Mouse (Mus musculus): ENCODE data around the gene Aldh3b2. TPM values are rescaled to one million over a fixed set of nuclear protein-coding genes. Genes with fewer than 3 reads are reported as not detected.

Gene Aldh3b2
- total and polyA plus RNA-seq, 2 experiments: 0.48 TPM; not detected in 1

GRCm38 (mm10) chr19:4005971-4006370 lies 33.8 kb downstream of the Aldh3b2 start:
- H3K4me1 ChIP-seq (ENCODE audit: control insufficient read depth, insufficient read depth, low read length): peaks cover 5% of the 10 kb centered on the region
- H3K27ac ChIP-seq (replicated peaks; ENCODE audit: insufficient read depth, low read depth, low read length): no peak overlapping the region
- peaks cover 17% of the 10 kb centered on the region; the same call in 1 of the 2 replicates for H3K36me3 ChIP-seq (ENCODE audit: control insufficient read depth, insufficient read depth, low read length)
- no peaks in the 10 kb centered on the region for H3K27me3 ChIP-seq (ENCODE audit: control insufficient read depth, insufficient read depth, low read length)
- no peak overlapping the region for H3K9ac ChIP-seq (ENCODE audit: low read depth, low read length)
- H3K4me3 ChIP-seq (ENCODE audit: insufficient read depth, low read depth, low read length): no peak overlapping the region
- 96% methylated on average over 8 of the region's 8 CpGs for WGBS
- no peaks in the 10 kb centered on the region for H3K79me2 ChIP-seq (ENCODE audit: control insufficient read depth, insufficient read depth, low read length)
- TF ChIP-seq POLR2A (IDR thresholded peaks at IDR 0.05; ENCODE audit: extremely low read depth, insufficient read depth, low read length) (no peak), CTCF (IDR thresholded peaks at IDR 0.05; ENCODE audit: low read depth, low read length) (no peak)
- DNase-seq (ENCODE audit: extremely low read depth, low read depth, low spot score): no peak

- peaks cover 9% of the 10 kb centered on the region for H3K4me1 ChIP-seq (ENCODE audit: control insufficient read depth, insufficient read depth, low read length)
- H3K27ac ChIP-seq (replicated peaks; ENCODE audit: insufficient read depth, low read depth, low read length): no peak overlapping the region
- no peak overlapping the region for H3K4me3 ChIP-seq (ENCODE audit: insufficient read depth, low read depth, low read length)
- 95% methylated on average over 5 of the region's 5 CpGs for WGBS
- no peak for DNase-seq (ENCODE audit: extremely low read depth, low read depth, low spot score)
- TF ChIP-seq CTCF (IDR thresholded peaks at IDR 0.05; ENCODE audit: low read depth, low read length): no peak
- TF ChIP-seq POLR2A (IDR thresholded peaks at IDR 0.05; ENCODE audit: extremely low read depth, insufficient read depth, low read length): no peak
- no peak overlapping the region for H3K9ac ChIP-seq (ENCODE audit: low read depth, low read length)
- H3K27me3 ChIP-seq (ENCODE audit: control insufficient read depth, insufficient read depth, low read length): no peaks in the 10 kb centered on the region
- H3K79me2 ChIP-seq (ENCODE audit: control insufficient read depth, insufficient read depth, low read length): no peaks in the 10 kb centered on the region; the same call in 1 of the 2 replicates
- peaks cover 17% of the 10 kb centered on the region; the same call in 1 of the 2 replicates for H3K36me3 ChIP-seq (ENCODE audit: control insufficient read depth, insufficient read depth, low read length)
Observed at GRCm38 (mm10) chr19:4011086-4011485, 39.0 kb downstream of the Aldh3b2 start.

- WGBS: under 1% methylated on average over 45 of the region's 45 CpGs
- peak within 1 kb of the TSS; percentile 94 for H3K4me3 ChIP-seq (ENCODE audit: insufficient read depth, low read depth, low read length)
- peak within 1 kb of the TSS; percentile 91 for H3K9ac ChIP-seq (ENCODE audit: low read depth, low read length)
- H3K27ac ChIP-seq (replicated peaks; ENCODE audit: insufficient read depth, low read depth, low read length): peak within 1 kb of the TSS; percentile 78
- peak; percentile 99 for DNase-seq (ENCODE audit: extremely low read depth, low read depth, low spot score)
- no peaks in the 10 kb centered on the region for H3K27me3 ChIP-seq (ENCODE audit: control insufficient read depth, insufficient read depth, low read length)
- peaks cover 13% of the 10 kb centered on the region; the same call in 1 of the 2 replicates for H3K36me3 ChIP-seq (ENCODE audit: control insufficient read depth, insufficient read depth, low read length)
- H3K4me1 ChIP-seq (ENCODE audit: control insufficient read depth, insufficient read depth, low read length): peaks cover 9% of the 10 kb centered on the region
- H3K79me2 ChIP-seq (ENCODE audit: control insufficient read depth, insufficient read depth, low read length): no peaks in the 10 kb centered on the region; the same call in 1 of the 2 replicates
- peak; percentile 63 for TF ChIP-seq CTCF (IDR thresholded peaks at IDR 0.05; ENCODE audit: low read depth, low read length)
- peak; percentile 81 for TF ChIP-seq POLR2A (IDR thresholded peaks at IDR 0.05; ENCODE audit: extremely low read depth, insufficient read depth, low read length)
Observed at GRCm38 (mm10) chr19:4012432-4013022, 40.4 kb downstream of the Aldh3b2 start, which contains the start of gene Ndufv1. Gene Ndufv1, minus strand, starts transcription at chr19:4012806.

- H3K9ac ChIP-seq (ENCODE audit: low read depth, low read length): peak overlapping the region; percentile 71
- H3K27ac ChIP-seq (replicated peaks; ENCODE audit: insufficient read depth, low read depth, low read length): peak overlapping the region; percentile 30; the same call in 1 of the 2 replicates
- TF ChIP-seq CTCF (IDR thresholded peaks at IDR 0.05; ENCODE audit: low read depth, low read length) (no peak), POLR2A (IDR thresholded peaks at IDR 0.05; ENCODE audit: extremely low read depth, insufficient read depth, low read length) (no peak)
- no peaks in the 10 kb centered on the region for H3K27me3 ChIP-seq (ENCODE audit: control insufficient read depth, insufficient read depth, low read length)
- H3K36me3 ChIP-seq (ENCODE audit: control insufficient read depth, insufficient read depth, low read length): peaks cover 12% of the 10 kb centered on the region; the same call in 1 of the 2 replicates
- H3K4me1 ChIP-seq (ENCODE audit: control insufficient read depth, insufficient read depth, low read length): peaks cover 9% of the 10 kb centered on the region
- DNase-seq (ENCODE audit: extremely low read depth, low read depth, low spot score): no peak
- no peaks in the 10 kb centered on the region; the same call in 1 of the 2 replicates for H3K79me2 ChIP-seq (ENCODE audit: control insufficient read depth, insufficient read depth, low read length)
- H3K4me3 ChIP-seq (ENCODE audit: insufficient read depth, low read depth, low read length): peak overlapping the region; percentile 38
- 25% methylated on average over 9 of the region's 9 CpGs for WGBS
Observed at GRCm38 (mm10) chr19:4013066-4013465, 40.9 kb downstream of the Aldh3b2 start.

GRCm38 (mm10) chr19:4014802-4015201 lies 42.7 kb downstream of the Aldh3b2 start:
- no peak for TF ChIP-seq POLR2A (IDR thresholded peaks at IDR 0.05; ENCODE audit: extremely low read depth, insufficient read depth, low read length)
- TF ChIP-seq CTCF (IDR thresholded peaks at IDR 0.05; ENCODE audit: low read depth, low read length): no peak
- Histone ChIP-seq H3K9ac (ENCODE audit: low read depth, low read length) (no peak overlapping the region), H3K36me3 (ENCODE audit: control insufficient read depth, insufficient read depth, low read length) (no peaks in the 10 kb centered on the region), H3K4me1 (ENCODE audit: control insufficient read depth, insufficient read depth, low read length) (peaks cover 20% of the 10 kb centered on the region), H3K27ac (replicated peaks; ENCODE audit: insufficient read depth, low read depth, low read length) (no peak overlapping the region), H3K27me3 (ENCODE audit: control insufficient read depth, insufficient read depth, low read length) (no peaks in the 10 kb centered on the region), H3K79me2 (ENCODE audit: control insufficient read depth, insufficient read depth, low read length) (no peaks in the 10 kb centered on the region; the same call in 1 of the 2 replicates), H3K4me3 (ENCODE audit: insufficient read depth, low read depth, low read length) (no peak overlapping the region)
- no peak for DNase-seq (ENCODE audit: extremely low read depth, low read depth, low spot score)

- H3K27me3 ChIP-seq (ENCODE audit: control insufficient read depth, insufficient read depth, low read length): no peaks in the 10 kb centered on the region
- no peak overlapping the region for H3K4me3 ChIP-seq (ENCODE audit: insufficient read depth, low read depth, low read length)
- H3K79me2 ChIP-seq (ENCODE audit: control insufficient read depth, insufficient read depth, low read length): no peaks in the 10 kb centered on the region; the same call in 1 of the 2 replicates
- no peak for DNase-seq (ENCODE audit: extremely low read depth, low read depth, low spot score)
- no peak overlapping the region for H3K27ac ChIP-seq (replicated peaks; ENCODE audit: insufficient read depth, low read depth, low read length)
- no peaks in the 10 kb centered on the region for H3K36me3 ChIP-seq (ENCODE audit: control insufficient read depth, insufficient read depth, low read length)
- 81% methylated on average over 5 of the region's 5 CpGs for WGBS
- TF ChIP-seq CTCF (IDR thresholded peaks at IDR 0.05; ENCODE audit: low read depth, low read length) (no peak), POLR2A (IDR thresholded peaks at IDR 0.05; ENCODE audit: extremely low read depth, insufficient read depth, low read length) (no peak)
- peaks cover 22% of the 10 kb centered on the region for H3K4me1 ChIP-seq (ENCODE audit: control insufficient read depth, insufficient read depth, low read length)
- no peak overlapping the region for H3K9ac ChIP-seq (ENCODE audit: low read depth, low read length)
Observed at GRCm38 (mm10) chr19:4015635-4016034, 43.5 kb downstream of the Aldh3b2 start.
